Mouse (Mus musculus) CH12.LX (cell line): ENCODE measurements around the gene Znrd1.

Experiments used
- CTCF ChIP-seq, 2 experiments: IDR thresholded peaks in 1 of 2; conservative IDR thresholded peaks in 1 of 2; 2 replicates each; pipeline ENCODE4 v1.5.1; 2011 to 2012; ENCODE audit warnings: low read depth in 2 of 2, low read length in 2 of 2, improper control_type of control experiment in 1 of 2, inconsistent platforms in 1 of 2, mild to moderate bottlenecking in 1 of 2, moderate library complexity in 1 of 2
- GABPA ChIP-seq: IDR thresholded peaks from 2 replicates; pipeline ENCODE4 v1.6.1; 2012; ENCODE audit warnings: low read depth, low read length, improper control_type of control experiment, inconsistent platforms; ENCODE audit not compliant: insufficient replicate concordance
- JUND ChIP-seq: conservative IDR thresholded peaks from 2 replicates; pipeline ENCODE4 v1.6.1; 2011; ENCODE audit warnings: low read depth, low read length, improper control_type of control experiment
- MAFK ChIP-seq: IDR thresholded peaks from 2 replicates; pipeline ENCODE4 v1.6.1; 2011; ENCODE audit warnings: low read length, improper control_type of control experiment; ENCODE audit not compliant: insufficient replicate concordance
- NELFE ChIP-seq: IDR thresholded peaks from 2 replicates; pipeline ENCODE4 v1.6.1; 2011; ENCODE audit warnings: low read depth, low read length, improper control_type of control experiment
- POLR2A ChIP-seq: IDR thresholded peaks from 2 replicates; pipeline ENCODE4 v1.6.1; 2011; ENCODE audit warnings: low read depth, mild to moderate bottlenecking, improper control_type of control experiment, low read length
- RAD21 ChIP-seq: IDR thresholded peaks from 2 replicates; pipeline ENCODE4 v1.6.1; 2011; ENCODE audit warnings: low read depth, mild to moderate bottlenecking, low read length, improper control_type of control experiment, moderate library complexity
- USF1 ChIP-seq: IDR thresholded peaks from 2 replicates; pipeline ENCODE4 v1.6.1; 2014; ENCODE audit warnings: low read depth, mild to moderate bottlenecking, inconsistent platforms, low read length, improper control_type of control experiment
- ZC3H11A ChIP-seq: IDR thresholded peaks from 2 replicates; pipeline ENCODE4 v1.6.1; 2012; ENCODE audit warnings: low read depth, mild to moderate bottlenecking, inconsistent platforms, low read length, improper control_type of control experiment

DNA sequence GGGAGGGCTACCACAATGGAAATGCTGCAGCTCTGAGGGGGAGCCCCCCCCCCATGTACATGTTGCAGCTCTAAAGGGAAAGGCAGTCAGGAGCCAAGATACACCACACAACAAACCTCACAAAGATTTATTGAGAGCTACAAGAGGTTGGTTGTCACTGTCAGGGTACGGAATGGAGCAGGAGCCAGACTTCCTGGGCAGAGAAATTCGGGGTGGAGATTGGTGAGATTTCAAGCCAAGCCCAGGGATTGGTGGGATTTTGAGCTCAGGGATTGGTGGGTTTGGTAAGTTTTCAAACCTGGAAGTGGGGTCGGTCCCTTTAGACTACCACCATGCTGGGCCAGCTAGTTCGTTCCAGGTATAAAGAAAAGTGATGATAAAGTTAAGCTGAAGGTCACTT lies 34.9 kb downstream of the Znrd1 start:
- TF ChIP-seq GABPA (no peak), MAFK (no peak), JUND (no peak), RAD21 (no peak), CTCF (conservative IDR thresholded peaks at IDR 0.05 in 1 of 2, IDR thresholded peaks at IDR 0.05 in 1 of 2; ENCODE audit: low read depth in 2 of 2, low read length in 2 of 2) (no peak), POLR2A (no peak), NELFE (no peak), USF1 (no peak), ZC3H11A (no peak)
